Mouse (Mus musculus): ENCODE results near the gene Tmcc1.

The Tmcc1 gene

DNA sequence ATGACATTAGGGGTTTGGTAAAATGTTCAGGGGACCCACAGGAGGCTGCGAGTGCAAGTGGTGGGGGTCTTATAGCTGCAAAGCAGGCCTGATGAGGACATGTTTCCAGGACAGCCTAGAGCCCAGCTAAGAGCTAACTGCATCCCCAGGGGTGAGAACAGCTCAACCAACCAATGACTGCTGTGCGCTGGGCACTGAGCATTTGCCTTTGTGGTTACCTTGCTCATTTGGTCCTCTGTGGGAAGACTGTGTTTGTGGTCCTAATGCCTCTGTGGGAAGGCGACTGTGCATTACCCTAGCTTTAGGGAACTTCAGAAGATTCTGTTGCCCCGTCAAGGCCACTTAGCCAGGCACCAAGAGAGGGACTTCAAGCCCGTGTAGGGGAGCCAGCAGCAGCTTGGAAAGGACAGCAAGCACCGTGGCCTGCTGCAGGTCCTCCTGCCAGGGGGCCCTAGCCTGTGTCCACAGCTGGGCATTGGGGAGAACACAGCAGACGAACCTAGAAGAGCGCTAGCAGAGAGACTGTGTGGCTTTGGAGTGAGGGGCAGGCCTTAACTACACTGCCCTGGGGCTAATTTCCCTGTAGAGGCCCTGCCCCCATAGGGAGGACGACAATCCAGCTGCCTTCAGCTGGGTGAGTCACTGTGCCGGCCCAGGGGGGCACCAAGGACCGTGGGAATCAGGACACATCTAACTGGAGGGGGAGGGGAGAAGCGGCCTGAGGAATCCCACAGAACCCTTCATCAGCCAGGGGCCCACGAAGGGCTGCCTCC, 202.0 kb downstream of the Tmcc1 start:
- no peak for DNase-seq

DNA sequence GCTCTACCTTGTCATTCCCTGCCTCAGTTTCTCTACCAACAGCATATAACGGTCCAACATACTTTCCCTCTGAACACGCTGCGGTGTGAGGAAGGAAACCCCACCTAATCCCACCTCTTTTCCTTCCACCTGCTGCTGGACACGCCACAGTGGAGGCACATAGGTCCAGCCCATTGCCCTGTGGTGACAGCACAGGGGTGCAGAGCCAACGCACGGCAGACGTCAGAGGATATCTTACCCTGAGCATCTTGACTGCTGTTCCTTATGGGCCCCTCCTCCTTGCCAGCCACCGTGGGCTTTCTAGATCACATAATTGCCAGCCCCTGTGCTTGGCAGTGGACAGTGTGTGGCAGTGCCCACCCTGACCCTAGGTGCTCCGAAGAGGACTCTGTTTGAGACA, 202.8 kb downstream of the Tmcc1 start:
- DNase-seq = no peak

DNA sequence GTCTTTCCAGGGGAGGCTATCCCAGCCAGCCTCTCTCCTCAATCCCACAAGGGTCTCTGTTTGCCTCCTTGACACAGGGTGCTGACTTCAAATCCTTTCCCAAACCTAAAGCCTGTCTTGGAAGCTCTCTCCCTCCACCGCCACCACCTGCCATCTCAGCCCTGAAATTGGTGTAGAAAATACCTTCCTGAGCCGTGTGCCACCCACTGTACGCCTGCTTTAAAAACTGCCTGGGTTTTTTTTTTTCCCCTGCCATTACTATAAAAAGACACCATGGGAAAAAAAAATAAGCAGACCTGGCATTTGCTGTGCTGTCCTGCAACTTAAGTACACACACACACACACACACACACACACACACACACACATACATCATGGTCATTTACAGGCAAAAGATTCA, 203.2 kb downstream of the Tmcc1 start:
- DNase-seq = no peak

DNA sequence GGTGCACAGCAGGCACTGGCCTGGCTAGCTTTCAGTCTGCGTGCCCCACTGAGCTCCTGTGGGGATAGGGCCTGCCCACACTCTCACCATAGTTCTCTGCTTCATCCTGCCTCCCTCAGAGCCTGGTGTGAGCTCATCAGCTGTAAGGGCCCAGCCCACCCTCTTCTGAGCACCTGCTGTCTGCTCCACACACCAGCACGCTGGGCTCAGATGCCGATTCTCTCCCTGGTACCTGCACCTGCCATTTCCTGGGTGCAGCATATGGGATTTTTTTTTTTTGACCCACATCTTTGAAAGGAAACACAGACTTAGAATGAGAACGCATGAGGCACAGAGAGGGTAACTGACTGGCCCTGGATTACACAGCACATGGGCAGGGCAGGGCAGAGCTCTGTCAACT, 203.7 kb downstream of the Tmcc1 start:
- no peak for DNase-seq

DNA sequence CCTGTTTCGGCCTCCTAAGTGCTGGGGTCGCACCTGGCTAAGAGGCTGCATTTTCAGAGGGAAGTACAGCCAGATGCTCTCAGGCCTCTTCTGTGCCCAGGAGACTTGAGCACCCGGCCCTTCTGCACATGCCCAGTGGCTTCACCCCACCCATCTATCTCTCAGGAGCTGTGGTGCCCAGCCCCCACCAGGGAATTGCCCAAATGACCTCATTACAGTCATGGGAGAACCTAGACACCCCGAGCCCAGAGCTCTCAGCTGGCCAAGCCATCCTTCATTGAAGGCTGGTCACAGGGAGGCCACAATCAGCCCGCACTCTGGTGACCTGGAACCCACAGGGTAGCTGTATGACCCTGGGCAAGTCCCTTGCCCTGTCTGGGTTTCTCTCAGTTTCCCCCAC, 204.3 kb downstream of the Tmcc1 start:
- DNase-seq = no peak

DNA sequence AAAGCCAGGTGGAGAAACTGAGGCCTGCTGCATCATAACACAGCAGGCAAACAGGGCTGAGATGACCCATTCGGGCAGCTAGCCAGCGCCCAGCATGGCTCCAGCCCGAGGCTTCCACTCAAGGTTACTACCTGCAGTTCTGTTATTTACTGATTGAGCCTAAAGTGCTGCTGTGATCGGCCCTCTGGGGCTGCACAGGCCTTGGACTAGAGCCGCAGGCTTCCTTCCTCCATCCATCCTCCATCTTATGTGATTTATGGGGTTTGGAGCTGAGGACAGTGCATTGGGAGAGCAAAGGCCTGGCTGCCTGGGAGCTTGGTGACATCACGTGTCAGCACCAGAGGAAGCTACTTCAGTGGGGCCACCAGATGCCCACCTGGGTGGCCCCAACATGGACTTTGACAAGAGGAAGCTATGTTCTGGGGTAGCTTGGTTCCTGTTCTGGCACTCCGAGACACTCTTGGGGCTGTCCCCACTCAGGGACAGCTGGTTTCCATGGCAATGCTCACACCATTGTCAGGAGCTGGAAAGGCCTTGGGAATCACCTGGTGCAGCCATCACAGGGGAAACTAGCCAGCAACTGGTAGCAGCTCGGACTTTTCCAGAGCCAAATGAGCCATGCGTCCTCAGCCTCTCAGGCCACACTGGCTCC, 206.1 kb downstream of the Tmcc1 start:
- no peak for DNase-seq

DNA sequence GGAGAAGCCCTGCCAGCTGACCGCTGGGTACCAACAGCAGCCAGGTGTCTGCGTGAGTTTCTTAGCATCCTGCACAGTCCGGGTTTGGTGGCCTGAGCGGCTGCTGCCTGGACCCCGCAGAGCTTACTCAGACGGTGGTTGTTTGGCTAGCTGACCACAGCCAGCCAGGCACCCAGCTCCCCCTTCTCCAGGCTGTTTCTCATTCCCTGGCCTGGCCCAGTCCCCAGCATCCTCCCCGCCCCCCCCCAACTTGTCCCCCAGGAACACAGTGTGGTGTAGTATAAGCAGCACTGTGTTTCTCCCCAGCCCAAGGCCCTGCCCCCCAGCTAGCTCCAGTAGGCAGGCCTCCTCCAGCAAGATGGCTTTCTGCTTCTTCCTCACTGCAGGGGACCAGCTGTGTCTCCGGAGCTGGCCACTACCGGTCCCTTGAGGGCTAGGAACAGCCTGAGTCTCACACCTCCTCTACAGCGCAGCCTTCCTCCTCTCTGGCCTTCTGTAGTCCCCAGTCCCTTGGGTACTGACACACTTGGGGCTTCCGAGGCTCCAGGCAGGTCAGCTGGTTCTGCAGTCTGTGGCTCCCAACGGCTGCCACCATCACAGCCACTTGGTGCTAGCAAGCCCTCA, 206.7 kb downstream of the Tmcc1 start:
- DNase-seq = no peak

DNA sequence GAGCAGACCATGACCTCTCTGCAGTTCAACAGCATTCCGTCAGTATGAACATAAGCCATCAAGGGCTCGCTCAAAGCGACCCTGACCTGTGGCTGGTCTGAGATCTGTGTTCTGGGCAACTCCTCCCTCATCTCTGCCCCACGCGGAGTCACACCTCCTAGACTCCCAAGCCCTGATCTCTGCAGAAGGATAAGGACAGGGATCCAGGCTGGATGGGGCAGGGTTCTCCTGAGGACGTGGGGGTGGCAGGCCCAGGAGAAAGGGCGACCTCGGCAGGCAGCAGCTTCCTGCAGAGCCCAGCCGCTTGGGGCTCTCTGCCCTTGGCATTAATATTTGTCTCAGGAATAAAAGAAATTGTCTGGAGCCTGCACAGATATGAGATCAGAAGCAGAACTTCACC, 207.7 kb downstream of the Tmcc1 start:
- no peak for DNase-seq

DNA sequence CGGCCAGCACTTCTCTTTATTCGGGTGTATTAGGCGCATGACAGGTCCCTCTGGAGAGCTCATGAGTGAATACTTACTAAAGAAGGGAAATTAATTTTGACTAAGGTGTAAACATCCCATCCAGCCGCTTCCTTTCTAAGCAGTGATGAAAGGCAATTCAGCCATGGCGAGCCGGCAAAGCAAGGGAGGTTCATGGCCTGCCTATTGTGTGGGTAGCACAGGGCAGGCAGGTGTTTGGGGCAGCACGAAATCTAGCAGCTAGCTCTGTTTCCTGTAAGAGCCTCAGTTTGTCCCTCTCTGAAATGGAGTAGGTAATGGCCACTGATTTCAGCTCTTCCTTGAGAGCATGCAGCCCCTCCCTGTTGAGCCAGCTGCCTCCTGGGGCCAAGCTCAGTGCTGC, 208.7 kb downstream of the Tmcc1 start:
- no peak for DNase-seq

DNA sequence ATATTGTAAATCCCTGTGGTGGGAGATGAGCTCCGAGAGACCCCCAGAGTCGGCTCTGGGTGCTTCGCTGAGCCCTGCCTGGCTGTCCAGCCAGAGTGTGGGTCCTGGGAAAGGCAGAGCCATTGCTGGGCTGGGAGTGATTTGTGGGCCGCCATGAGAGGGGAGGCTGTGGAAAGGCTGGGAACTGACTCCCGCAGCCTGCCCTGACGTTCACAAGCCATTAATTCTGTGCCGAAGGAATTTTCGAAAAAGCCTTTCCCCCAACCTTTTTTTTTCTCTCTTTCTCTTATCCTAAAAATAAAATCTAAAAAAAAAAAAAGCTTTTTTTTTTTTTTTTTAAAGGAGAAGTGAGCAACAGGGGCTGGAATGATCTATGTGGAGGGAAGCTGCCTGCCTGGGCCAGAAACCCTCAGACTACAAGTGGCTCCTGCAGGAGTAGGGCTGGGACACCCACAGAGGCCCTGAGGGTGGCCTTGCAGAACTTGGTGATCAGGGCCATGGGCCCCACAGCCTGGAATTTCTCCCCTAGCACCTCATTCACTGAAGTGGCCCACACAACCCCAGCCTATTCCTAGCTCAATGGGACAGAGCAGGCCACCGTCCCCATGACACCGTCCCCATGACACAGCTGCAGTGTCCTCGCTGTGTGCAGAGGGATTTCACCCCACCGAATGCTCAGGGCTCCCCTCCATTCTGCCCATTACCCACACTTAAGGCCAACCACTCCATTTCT, 209.8 kb downstream of the Tmcc1 start:
- DNase-seq = no peak

DNA sequence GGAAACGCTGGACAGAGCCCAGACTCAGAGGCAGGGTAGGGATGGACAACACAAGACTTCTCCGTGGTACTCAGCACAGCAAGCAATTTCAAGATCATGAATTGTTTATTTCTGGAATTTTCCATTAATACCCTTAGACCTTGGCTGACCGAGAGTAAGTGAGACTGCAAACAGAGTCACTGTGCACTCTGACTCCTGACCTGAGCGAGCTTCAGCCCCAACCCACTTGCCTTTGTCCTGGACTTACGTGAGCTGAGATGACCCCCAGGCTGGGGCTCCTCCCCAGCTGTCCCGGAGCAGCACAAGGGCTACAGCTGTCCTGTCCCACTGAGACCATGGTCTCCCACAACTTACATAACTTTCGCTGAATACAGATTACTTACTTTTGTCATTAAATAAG, 210.4 kb downstream of the Tmcc1 start:
- DNase-seq = no peak

DNA sequence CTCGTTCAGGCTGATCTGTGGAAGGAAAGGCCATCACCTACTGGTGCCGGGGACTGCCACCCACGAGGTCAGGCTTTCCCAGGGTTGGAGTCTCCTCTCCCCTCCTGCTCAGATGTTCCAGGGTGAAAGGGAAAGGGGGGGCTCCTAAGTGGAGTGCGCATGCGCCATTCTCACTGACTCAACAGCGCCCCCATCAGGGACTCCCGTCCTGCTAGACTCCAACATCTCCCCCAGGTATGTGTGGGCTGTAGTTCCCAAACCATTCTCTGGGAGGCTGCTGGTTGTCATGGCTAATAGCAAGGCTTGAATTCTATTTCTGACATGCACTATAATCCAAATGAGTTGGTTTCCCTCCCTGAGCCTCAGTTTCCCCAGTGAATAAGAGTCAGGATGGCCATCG, 214.7 kb downstream of the Tmcc1 start:
- no peak for DNase-seq

DNA sequence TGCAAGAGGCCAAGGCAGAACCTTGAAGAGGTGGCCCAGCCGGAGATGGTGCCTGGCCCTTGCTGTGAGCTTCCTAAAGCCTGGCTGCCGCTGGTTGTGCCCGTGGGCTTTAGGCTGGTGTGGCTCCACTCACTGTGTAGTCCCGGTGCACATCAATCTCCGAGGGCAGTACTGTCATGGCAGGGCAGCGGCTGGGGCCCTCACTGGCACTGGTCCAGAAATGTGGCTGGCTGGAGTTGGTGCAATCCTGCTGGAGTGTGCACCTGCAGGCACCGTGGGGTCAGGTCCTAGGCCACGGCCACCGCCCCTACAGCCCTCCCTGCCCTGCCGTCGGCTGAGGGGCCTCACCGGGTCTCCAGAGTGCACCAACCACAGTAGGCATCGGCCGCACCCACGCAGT, 215.5 kb downstream of the Tmcc1 start:
- DNase-seq = no peak

DNA sequence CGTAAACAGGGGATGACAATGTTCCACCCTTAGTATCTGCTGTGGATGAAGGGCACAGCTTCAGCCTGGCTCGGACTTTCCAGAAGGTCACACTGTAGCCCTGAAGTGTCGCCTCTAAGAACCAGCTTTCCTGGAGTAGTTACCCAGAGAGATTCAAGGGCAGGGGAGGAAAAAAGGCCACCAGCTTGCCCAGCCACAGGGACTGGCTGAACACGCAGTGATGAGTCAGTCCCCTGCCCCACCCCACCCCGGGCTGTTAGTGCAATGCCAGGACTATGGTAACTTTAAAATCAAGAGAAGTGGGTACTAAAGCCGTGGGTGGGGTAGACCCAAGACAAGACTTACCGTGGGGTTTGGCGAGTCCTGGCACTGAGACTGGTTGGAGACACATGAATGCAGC, 217.7 kb downstream of the Tmcc1 start:
- DNase-seq = no peak

DNA sequence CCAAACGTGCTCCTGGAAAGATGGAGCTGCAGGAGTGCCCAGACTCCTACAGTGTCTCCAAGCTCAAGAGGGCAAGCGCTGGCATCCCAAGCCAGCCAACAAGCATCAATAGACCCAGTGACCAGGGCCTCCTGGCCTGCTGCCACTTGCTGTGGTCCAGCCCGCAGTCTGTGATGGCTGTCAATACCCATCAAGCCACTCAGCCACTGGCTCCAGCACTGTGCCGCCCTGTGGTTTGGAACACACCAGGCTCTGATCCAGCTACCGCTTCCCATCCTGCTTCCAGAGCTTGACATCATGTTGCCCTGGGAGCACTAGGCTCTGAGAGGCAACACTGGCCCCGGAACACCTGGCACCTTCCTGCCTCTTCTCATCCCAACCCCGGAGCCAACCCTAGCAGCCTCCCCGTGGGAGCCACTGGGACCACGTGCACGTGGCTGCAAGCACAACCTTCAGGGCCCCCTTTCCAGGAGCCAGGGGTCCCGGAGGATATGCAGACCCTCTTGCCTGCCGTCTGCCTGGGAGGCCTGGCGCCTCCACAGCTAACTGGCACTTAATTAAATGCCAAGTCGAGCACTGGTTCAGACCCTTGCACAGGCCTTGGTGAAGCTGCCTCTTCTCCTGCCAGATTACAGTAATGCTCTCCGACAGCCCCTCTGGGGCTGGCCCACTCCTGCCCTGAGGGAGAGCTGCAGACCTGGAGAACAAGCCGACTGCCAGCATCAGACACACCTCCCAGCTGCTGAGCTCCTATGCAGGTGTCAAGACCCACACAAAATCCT, 219.2 kb downstream of the Tmcc1 start:
- no peak for DNase-seq

DNA sequence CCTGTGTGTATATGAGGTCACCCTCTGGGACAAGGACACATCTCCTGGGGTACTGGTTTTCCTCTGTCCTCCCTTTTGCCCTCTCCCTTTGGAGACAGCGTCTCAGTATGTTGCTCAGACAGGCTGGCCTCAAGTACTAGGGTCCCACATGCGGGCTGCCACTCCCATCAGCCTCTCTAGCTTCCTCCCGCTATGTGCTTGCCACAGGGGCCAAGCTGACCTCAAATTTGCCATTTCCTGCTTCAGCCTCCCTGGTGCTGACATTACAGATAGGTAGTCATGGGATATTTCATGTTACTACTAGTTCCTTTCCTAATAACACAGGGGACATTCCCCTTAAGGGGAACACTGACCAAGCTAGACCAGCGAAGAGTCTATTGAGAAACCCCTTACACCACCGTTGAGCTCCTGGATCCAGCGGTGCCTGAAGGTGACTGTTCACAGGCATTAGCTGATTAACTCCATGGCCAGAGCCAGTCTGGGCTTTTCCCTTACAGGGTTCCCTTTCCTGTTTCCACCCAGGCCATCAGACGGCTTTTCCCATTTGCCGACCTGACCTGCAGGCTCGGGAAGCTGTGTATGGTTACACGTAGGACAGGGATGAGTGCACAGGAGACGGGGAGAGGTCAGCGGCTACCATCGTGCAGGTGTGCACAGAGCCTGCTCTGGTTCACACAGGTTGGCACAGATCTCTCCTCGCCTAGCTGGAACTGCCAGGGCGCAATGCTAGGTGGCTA, 220.0 kb downstream of the Tmcc1 start:
- DNase-seq = no peak

DNA sequence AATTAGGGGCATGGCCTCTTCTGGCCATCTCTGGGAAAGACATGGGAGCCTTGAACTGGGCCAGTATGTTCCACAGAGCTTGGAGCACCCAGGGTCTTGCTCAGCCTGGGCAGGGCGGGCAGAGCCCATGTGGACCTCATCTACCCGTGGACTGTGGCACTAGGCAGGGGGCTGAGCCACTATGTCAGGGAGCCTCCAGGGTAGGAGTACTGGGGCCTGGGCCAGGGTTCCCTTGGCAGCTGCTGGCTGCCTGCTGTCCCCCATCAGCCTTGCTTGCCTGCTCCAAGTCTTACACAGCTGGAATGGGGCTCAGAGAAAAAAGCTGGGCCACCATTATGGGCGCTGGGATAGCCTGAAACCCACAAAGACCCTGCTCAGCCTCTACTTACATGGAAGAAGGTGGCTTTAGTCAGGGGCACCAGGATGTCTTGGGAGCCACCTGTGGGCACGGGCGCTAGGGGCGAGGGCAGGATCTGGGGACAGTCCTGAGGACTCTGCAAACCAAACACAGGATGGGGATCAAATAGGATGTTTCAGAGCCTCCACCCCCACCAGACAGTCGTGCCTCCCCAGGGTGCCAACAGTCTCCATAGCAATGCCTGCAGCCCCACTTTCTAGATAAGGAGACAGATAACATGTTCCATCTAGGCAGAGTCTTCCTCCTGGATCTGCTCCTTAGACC, 221.1 kb downstream of the Tmcc1 start:
- no peak for DNase-seq

DNA sequence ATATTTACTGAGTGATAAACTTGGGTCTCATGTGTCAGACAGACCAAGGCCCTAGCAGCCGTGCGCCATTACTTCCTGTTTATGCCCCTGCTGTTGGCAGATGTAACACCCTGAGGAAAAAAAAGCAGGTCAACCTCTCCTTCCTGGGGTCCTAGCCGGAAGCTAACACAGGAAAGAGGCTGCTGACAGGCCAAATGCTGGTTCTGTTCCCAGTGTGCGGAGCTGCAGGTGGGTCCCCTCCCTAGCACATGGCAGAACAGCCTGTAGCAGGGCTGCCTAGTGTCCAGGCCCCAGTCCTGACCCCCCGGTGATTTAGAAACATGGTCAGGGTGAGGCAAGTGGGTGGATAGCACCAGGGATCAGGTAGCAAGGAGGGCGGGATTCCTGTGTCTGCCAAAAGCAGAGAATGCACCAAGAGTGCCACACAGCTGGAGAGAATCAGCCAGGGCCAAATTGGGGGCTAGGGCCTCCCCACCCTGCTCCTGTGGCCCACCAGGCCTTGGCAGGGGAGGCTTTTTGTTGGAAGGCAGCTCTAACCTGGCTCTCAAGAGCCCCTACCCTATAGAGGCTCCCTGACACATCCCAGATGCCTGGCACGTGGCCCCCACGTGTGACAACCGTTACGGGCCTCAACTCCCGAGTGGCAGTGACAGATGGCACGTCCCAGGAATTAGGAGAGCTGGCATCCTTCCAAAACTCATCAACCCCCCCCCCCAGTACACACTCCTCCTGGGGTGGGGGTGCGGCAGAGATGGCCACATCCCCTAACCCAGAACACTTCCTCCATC, 221.8 kb downstream of the Tmcc1 start:
- no peak for DNase-seq

DNA sequence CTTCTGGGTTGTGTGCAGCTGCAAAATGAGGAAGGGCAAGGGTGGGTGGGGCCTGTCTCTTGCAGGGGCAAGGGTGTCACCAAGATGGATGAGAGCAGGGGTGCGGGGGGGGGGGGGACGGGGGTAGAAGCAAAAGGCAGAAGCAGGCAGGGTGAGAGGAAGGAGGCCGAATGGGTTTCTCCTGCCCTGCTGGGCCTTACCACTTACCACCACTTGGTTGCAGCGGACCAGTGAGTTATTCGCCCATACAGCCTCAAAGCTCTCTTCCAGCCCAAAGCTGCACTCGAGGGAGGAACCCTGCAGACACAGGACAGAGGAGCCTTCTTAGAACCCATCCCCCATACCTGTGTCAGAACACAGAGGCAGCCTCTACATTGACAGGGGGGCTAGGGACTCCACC, 223.3 kb downstream of the Tmcc1 start:
- DNase-seq = no peak

DNA sequence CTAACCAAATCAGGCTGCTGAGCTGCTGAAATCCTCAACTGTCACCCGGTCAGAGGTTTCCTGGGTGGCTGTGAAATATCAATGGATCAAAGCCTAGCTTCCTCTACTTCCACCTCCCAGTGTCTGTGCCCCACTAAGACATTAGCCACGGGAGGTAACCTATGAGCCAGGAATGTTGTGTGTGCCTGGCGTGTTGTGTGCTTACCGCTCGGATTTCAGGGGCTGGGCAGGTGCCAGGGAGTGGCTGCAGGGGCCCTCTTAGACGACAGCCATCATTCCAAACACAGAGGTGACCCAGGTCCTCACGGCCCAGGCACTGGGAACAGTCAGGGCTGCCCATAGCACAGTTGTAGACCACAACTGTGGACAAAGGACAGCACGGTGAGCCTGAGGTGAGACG, 224.2 kb downstream of the Tmcc1 start:
- DNase-seq = no peak

DNA sequence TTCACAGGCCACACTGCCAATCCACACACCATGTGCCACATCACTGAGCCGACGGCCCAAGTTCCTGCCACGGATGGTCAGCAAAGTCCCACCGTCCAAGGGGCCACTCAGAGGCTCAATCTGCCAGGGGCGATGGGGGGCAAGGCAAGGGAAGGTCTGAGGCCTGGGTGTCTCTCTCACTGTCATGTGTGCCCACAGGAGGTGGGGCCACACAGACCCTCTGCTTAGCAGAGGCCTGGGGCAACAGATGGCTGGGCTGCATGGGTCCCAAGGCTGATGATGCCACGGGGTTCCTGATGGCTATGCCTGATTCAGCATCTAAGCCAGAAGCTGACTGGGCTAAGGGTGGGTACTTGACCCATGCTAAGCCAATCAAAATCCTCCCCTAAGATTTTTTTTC, 224.6 kb downstream of the Tmcc1 start:
- DNase-seq = peak; percentile 54

Measured in cerebellum, adult 8-10 months (tissue).